Mouse (Mus musculus): ENCODE measurements at regions not wholly inside any gene's neighbourhood (a gene's known extent, or its start where the extent isn't known, plus 50 kb on each side); places are given as distances from the start of the nearest gene placed in this dataset.
A peak's percentile ranks its signal among the peaks of the same experiment; 100 is the strongest.

- H3K27ac ChIP-seq (ENCODE audit: low read length): no peak overlapping the region
- no peak overlapping the region for H3K9ac ChIP-seq (ENCODE audit: low read depth, low read length)
- WGBS: 37% methylated on average over 10 of the region's 10 CpGs
- ATAC-seq: no peak
- H3K27me3 ChIP-seq (ENCODE audit: control insufficient read depth, insufficient read depth, low read depth, low read length): no peaks in the 10 kb centered on the region
- H3K9me3 ChIP-seq (replicated peaks; ENCODE audit: control insufficient read depth, low read length, poor library complexity, severe bottlenecking): no peaks in the 10 kb centered on the region
- no peak overlapping the region for H3K4me2 ChIP-seq (ENCODE audit: low read length)
- no peaks in the 10 kb centered on the region for H3K36me3 ChIP-seq (ENCODE audit: control insufficient read depth, insufficient read depth, low read length)
- no peak overlapping the region for H3K4me3 ChIP-seq (ENCODE audit: low read depth, low read length)
- peaks cover 3% of the 10 kb centered on the region for H3K4me1 ChIP-seq (ENCODE audit: control insufficient read depth, insufficient read depth, low read length)
Measured at GRCm38 (mm10) chr9:120703291-120703930, 132.2 kb downstream of the Rpl14 start.

- Histone ChIP-seq H3K27ac (ENCODE audit: low read length) (no peak overlapping the region), H3K27me3 (ENCODE audit: control insufficient read depth, insufficient read depth, low read depth, low read length) (no peaks in the 10 kb centered on the region), H3K4me2 (ENCODE audit: low read length) (no peak overlapping the region), H3K9ac (ENCODE audit: low read depth, low read length) (no peak overlapping the region), H3K4me3 (ENCODE audit: low read depth, low read length) (no peak overlapping the region), H3K36me3 (ENCODE audit: control insufficient read depth, insufficient read depth, low read length) (no peaks in the 10 kb centered on the region), H3K4me1 (ENCODE audit: control insufficient read depth, insufficient read depth, low read length) (peaks cover 9% of the 10 kb centered on the region), H3K9me3 (replicated peaks; ENCODE audit: control insufficient read depth, low read length, poor library complexity, severe bottlenecking) (peaks cover 5% of the 10 kb centered on the region)
- WGBS: 68% methylated on average over 9 of the region's 9 CpGs
- no peak for ATAC-seq
Measured at GRCm38 (mm10) chr9:120706562-120707198, 135.4 kb downstream of the Rpl14 start.

DNA sequence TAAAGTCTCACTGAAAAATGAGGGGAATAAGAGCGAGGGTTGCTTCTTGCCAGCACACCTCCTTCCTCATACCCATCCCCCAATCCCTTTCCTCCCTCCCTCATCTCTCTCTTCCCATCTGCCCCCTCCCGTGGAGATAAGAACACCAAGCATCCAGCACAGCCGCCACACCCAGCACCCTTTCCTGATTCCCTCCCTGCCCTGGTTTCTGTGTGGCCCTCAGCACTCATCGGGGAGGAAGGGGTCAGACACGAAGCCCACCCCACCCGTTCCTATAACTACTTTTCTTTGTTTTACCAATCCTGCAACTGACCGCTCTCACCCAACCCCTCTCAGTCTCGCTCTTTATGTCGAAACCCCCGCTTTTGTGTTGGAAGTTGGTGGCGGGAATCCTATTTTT lies 137.3 kb downstream of the Rpl14 start:
- ATAC-seq: no peak
- Histone ChIP-seq H3K9me3 (replicated peaks; ENCODE audit: control insufficient read depth, low read length, poor library complexity, severe bottlenecking) (peaks cover 5% of the 10 kb centered on the region), H3K27me3 (ENCODE audit: control insufficient read depth, insufficient read depth, low read depth, low read length) (no peaks in the 10 kb centered on the region), H3K4me2 (ENCODE audit: low read length) (peak overlapping the region; percentile 45), H3K36me3 (ENCODE audit: control insufficient read depth, insufficient read depth, low read length) (no peaks in the 10 kb centered on the region), H3K4me3 (ENCODE audit: low read depth, low read length) (peak overlapping the region; percentile 7; the same call in 1 of the 2 replicates), H3K4me1 (ENCODE audit: control insufficient read depth, insufficient read depth, low read length) (peaks cover 8% of the 10 kb centered on the region), H3K27ac (ENCODE audit: low read length) (no peak overlapping the region), H3K9ac (ENCODE audit: low read depth, low read length) (peak overlapping the region; percentile 42; the same call in 1 of the 2 replicates)
- 6% methylated on average over 11 of the region's 11 CpGs for WGBS

DNA sequence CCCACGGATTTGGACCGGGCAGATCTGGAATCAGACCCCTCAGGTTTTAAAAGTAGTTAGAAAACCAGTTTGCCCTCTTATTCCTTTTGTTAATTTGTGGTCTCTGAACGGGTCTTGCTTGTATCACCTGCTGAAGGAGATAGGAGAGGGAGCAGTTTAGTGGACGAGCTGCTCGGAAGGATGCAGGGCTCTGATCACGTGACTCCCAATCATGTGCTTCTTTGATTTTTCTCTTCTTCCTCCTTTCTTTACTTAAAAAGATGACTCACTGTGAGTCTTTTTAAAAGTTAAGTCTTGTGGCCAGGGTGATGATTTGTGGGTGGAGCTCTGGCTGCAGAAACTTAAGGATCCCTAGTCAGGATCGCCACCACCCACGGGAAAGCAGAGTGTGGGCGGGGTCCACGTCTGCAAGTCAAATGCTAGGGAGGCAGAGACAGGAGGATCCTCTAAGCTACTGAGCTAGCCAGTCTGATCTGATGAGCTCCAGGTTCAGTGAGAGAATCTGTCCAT lies 138.0 kb downstream of the Rpl14 start:
- WGBS: 60% methylated on average over 10 of the region's 10 CpGs
- Histone ChIP-seq H3K9me3 (replicated peaks; ENCODE audit: control insufficient read depth, low read length, poor library complexity, severe bottlenecking) (peaks cover 5% of the 10 kb centered on the region), H3K4me1 (ENCODE audit: control insufficient read depth, insufficient read depth, low read length) (peaks cover 7% of the 10 kb centered on the region), H3K4me3 (ENCODE audit: low read depth, low read length) (no peak overlapping the region; the same call in 1 of the 2 replicates), H3K36me3 (ENCODE audit: control insufficient read depth, insufficient read depth, low read length) (no peaks in the 10 kb centered on the region), H3K27me3 (ENCODE audit: control insufficient read depth, insufficient read depth, low read depth, low read length) (no peaks in the 10 kb centered on the region), H3K9ac (ENCODE audit: low read depth, low read length) (0 out of 2 replicates have a peak overlapping the region, but pooled peaks have one; percentile 42), H3K4me2 (ENCODE audit: low read length) (peak overlapping the region; percentile 45), H3K27ac (ENCODE audit: low read length) (no peak overlapping the region)
- no peak for ATAC-seq

DNA sequence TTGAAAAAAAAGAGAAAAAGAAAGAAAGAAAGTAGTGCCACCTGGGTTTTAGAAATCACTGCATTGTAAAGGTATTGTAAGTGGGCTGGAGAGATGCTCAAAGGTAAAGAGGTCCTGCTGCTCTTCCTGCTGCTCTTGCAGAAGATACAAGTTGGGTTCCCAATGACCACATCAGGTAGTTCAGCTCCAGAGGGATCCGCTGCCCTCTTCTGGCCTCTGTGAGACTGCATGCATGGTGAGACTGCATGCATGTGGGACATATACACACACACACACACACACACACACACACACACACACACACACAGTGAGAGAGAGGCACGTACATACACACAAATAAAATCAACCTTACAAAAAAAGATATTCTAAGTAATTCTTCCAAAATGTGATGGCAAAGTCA lies 141.7 kb downstream of the Rpl14 start:
- peaks cover 7% of the 10 kb centered on the region for H3K4me1 ChIP-seq (ENCODE audit: control insufficient read depth, insufficient read depth, low read length)

GRCm38 (mm10) chr9:120715665-120716121 lies 144.4 kb downstream of the Rpl14 start:
- peaks cover 5% of the 10 kb centered on the region for H3K9me3 ChIP-seq (replicated peaks; ENCODE audit: control insufficient read depth, low read length, poor library complexity, severe bottlenecking)
- no peaks in the 10 kb centered on the region for H3K36me3 ChIP-seq (ENCODE audit: control insufficient read depth, insufficient read depth, low read length)
- no peak overlapping the region for H3K9ac ChIP-seq (ENCODE audit: low read depth, low read length)
- no peaks in the 10 kb centered on the region for H3K27me3 ChIP-seq (ENCODE audit: control insufficient read depth, insufficient read depth, low read depth, low read length)
- no peak overlapping the region for H3K27ac ChIP-seq (ENCODE audit: low read length)
- H3K4me1 ChIP-seq (ENCODE audit: control insufficient read depth, insufficient read depth, low read length): no peaks in the 10 kb centered on the region; the same call in 1 of the 2 replicates
- no peak for ATAC-seq
- H3K4me2 ChIP-seq (ENCODE audit: low read length): no peak overlapping the region
- H3K4me3 ChIP-seq (ENCODE audit: low read depth, low read length): no peak overlapping the region
- 73% methylated on average over 7 of the region's 7 CpGs for WGBS

More for the DNA sequence above, 141.7 kb downstream of the Rpl14 start:
- ATAC-seq: no peak
- peaks cover 5% of the 10 kb centered on the region for H3K9me3 ChIP-seq (replicated peaks; ENCODE audit: control insufficient read depth, low read length, poor library complexity, severe bottlenecking)
- no peaks in the 10 kb centered on the region for H3K27me3 ChIP-seq (ENCODE audit: control insufficient read depth, insufficient read depth, low read depth, low read length)
- H3K9ac ChIP-seq (ENCODE audit: low read depth, low read length): no peak overlapping the region
- 100% methylated on average over 2 of the region's 2 CpGs for WGBS
- H3K4me3 ChIP-seq (ENCODE audit: low read depth, low read length): no peak overlapping the region
- H3K27ac ChIP-seq (ENCODE audit: low read length): no peak overlapping the region
- no peak overlapping the region for H3K4me2 ChIP-seq (ENCODE audit: low read length)
- H3K36me3 ChIP-seq (ENCODE audit: control insufficient read depth, insufficient read depth, low read length): no peaks in the 10 kb centered on the region

DNA sequence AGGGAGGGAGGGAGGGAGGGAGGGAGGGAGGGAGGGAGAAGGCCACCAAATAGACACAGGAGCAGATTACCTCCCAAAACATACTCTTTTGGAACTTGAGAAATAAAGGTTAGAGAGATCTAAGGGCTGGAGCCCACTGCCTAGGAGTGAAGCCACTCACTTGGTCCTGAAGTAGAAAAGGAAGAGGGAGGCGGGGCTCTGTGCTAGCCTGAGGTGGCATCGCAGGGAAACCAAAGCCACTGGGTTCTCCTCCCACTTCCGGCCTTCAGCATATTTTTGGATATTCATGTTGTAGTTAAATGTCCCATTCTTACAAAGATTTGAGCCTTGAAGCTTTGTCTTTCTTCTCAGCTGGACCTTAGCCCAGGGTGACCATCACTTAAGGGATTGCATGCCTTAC lies 147.6 kb downstream of the Rpl14 start:
- H3K9me3 ChIP-seq (replicated peaks; ENCODE audit: control insufficient read depth, low read length, poor library complexity, severe bottlenecking): no peaks in the 10 kb centered on the region
- ATAC-seq: no peak
- no peaks in the 10 kb centered on the region; the same call in 1 of the 2 replicates for H3K4me1 ChIP-seq (ENCODE audit: control insufficient read depth, insufficient read depth, low read length)
- H3K27me3 ChIP-seq (ENCODE audit: control insufficient read depth, insufficient read depth, low read depth, low read length): no peaks in the 10 kb centered on the region
- no peak overlapping the region for H3K4me2 ChIP-seq (ENCODE audit: low read length)
- WGBS: 90% methylated on average over 3 of the region's 3 CpGs
- H3K9ac ChIP-seq (ENCODE audit: low read depth, low read length): no peak overlapping the region
- no peak overlapping the region for H3K4me3 ChIP-seq (ENCODE audit: low read depth, low read length)
- H3K36me3 ChIP-seq (ENCODE audit: control insufficient read depth, insufficient read depth, low read length): no peaks in the 10 kb centered on the region
- no peak overlapping the region for H3K27ac ChIP-seq (ENCODE audit: low read length)

- Histone ChIP-seq H3K4me2 (ENCODE audit: low read length) (no peak overlapping the region), H3K4me3 (ENCODE audit: low read depth, low read length) (no peak overlapping the region), H3K27ac (ENCODE audit: low read length) (no peak overlapping the region), H3K36me3 (ENCODE audit: control insufficient read depth, insufficient read depth, low read length) (no peaks in the 10 kb centered on the region), H3K9me3 (replicated peaks; ENCODE audit: control insufficient read depth, low read length, poor library complexity, severe bottlenecking) (no peaks in the 10 kb centered on the region; the same call in 1 of the 2 replicates), H3K9ac (ENCODE audit: low read depth, low read length) (no peak overlapping the region), H3K27me3 (ENCODE audit: control insufficient read depth, insufficient read depth, low read depth, low read length) (no peaks in the 10 kb centered on the region), H3K4me1 (ENCODE audit: control insufficient read depth, insufficient read depth, low read length) (no peaks in the 10 kb centered on the region)
- ATAC-seq: no peak
- 88% methylated on average over 9 of the region's 9 CpGs for whole genome bisulfite sequencing
Measured at GRCm38 (mm10) chr9:120721451-120722123, 150.3 kb downstream of the Rpl14 start.

GRCm38 (mm10) chr9:120723026-120723425 lies 151.8 kb downstream of the Rpl14 start:
- H3K4me1 ChIP-seq (ENCODE audit: control insufficient read depth, insufficient read depth, low read length): no peaks in the 10 kb centered on the region
- WGBS: 47% methylated on average over 5 of the region's 5 CpGs
- no peak overlapping the region for H3K27ac ChIP-seq (ENCODE audit: low read length)
- H3K4me2 ChIP-seq (ENCODE audit: low read length): no peak overlapping the region
- no peak overlapping the region for H3K4me3 ChIP-seq (ENCODE audit: low read depth, low read length)
- no peaks in the 10 kb centered on the region for H3K36me3 ChIP-seq (ENCODE audit: control insufficient read depth, insufficient read depth, low read length)
- no peaks in the 10 kb centered on the region for H3K27me3 ChIP-seq (ENCODE audit: control insufficient read depth, insufficient read depth, low read depth, low read length)
- no peaks in the 10 kb centered on the region; the same call in 1 of the 2 replicates for H3K9me3 ChIP-seq (replicated peaks; ENCODE audit: control insufficient read depth, low read length, poor library complexity, severe bottlenecking)
- no peak for ATAC-seq
- no peak overlapping the region for H3K9ac ChIP-seq (ENCODE audit: low read depth, low read length)
